In genomic region chr11:8523344-8524126, GRCm38 (mm10) we compare ENCODE assay signal across 9 mouse cellular contexts.
DNase-seq lines count a peak whose midpoint lies in the region; ATAC-seq and TF ChIP-seq lines count a peak whose summit lies in the region.
"Had no signal": no experiment of that assay in that cellular context is flagged by ENCODE, and none has a peak within 500 bp of the region (broad histone marks: within the 10 kb centered on the region; RNA-seq: fewer than 3 reads in every experiment).

No protein-coding gene starts in this region.

- no peak overlapping the region for H3K9ac ChIP-seq in hindbrain, embryonic 16.5 days (ENCODE audit: low read depth, low read length)

- no peaks in the 10 kb centered on the region for H3K27me3 ChIP-seq in hindbrain, embryonic 16.5 days (replicated peaks; ENCODE audit: control insufficient read depth, insufficient read depth, low read length)

- peak; percentile 76 for DNase-seq in adipocyte (ENCODE audit: low spot score)
- peak; percentile 88 for DNase-seq in gastrocnemius, adult 2 months
- peak; percentile 56 for DNase-seq in left cerebral cortex, adult 11 months (ENCODE audit: low spot score)
- DNase-seq in right cerebral cortex, postnatal 14 days: peak; percentile 77
- peak; percentile 86 to 90 for DNase-seq in urinary bladder, postnatal 36 days (ENCODE audit: low spot score in 2 of 2)

- ATAC-seq in common myeloid progenitor, adult 5-6 weeks (replicated peaks; ENCODE audit: low read depth, poor library complexity, severe bottlenecking): peak; percentile 64
- peak; percentile 90 for ATAC-seq in hindbrain, embryonic 16.5 days
- ATAC-seq in megakaryocyte, adult 5-6 weeks (ENCODE audit: poor library complexity, severe bottlenecking): peak; percentile 54

- 28% methylated on average over 10 of the region's 10 CpGs for WGBS in hindbrain, embryonic 16.5 days

- H3K27ac ChIP-seq in gastrocnemius, adult 2 months: peak overlapping the region; percentile 81
- peak overlapping the region; percentile 63 for H3K27ac ChIP-seq in hindbrain, embryonic 16.5 days (ENCODE audit: low read depth, low read length)

- H3K9me3 ChIP-seq in hindbrain, embryonic 16.5 days (ENCODE audit: control insufficient read depth, low read length): no peaks in the 10 kb centered on the region

- peak overlapping the region; percentile 29 for H3K4me2 ChIP-seq in hindbrain, embryonic 16.5 days (ENCODE audit: low read length)

- H3K4me3 ChIP-seq in gastrocnemius, adult 2 months: peak overlapping the region; percentile 50
- H3K4me3 ChIP-seq in hindbrain, embryonic 16.5 days (ENCODE audit: low read length): no peak overlapping the region
- H3K4me3 ChIP-seq: myocyte had no signal

- H3K36me3 ChIP-seq in hindbrain, embryonic 16.5 days (ENCODE audit: control insufficient read depth, insufficient read depth, low read length): no peaks in the 10 kb centered on the region

- TF ChIP-seq CTCF in gastrocnemius, adult 2 months (IDR thresholded peaks at IDR 0.05): peak; percentile 86

- intact Hi-C loops in gastrocnemius, adult 2 months (cut with DNase I): loop anchor here (1.0 to 10.0 kb wide), 4 partner anchors 41 to 1309 kb away; partner anchors contain the start of gene Igfbp3

- H3K4me1 ChIP-seq in hindbrain, embryonic 16.5 days (ENCODE audit: control insufficient read depth, insufficient read depth, low read depth, low read length): peaks cover 8% of the 10 kb centered on the region
